Mouse (Mus musculus) brain, adult 2 months (tissue): ENCODE data around the gene Myo10.

ENCODE experiments used
- DNase-seq: peaks from one replicate; pipeline ENCODE4 v3.0.0; 2011; ENCODE audit warnings: low read depth, low spot score

The Myo10 gene

GRCm38 (mm10) chr15:25797888-25798287 lies 175.6 kb downstream of the Myo10 start:
- DNase-seq, result no peak

- no peak for DNase-seq
Measured at GRCm38 (mm10) chr15:25801726-25802125, 179.4 kb downstream of the Myo10 start.

GRCm38 (mm10) chr15:25802194-25802593 lies 179.9 kb downstream of the Myo10 start:
- peak; percentile 65 for DNase-seq

- DNase-seq, result no peak
Measured at GRCm38 (mm10) chr15:25803111-25803510, 180.8 kb downstream of the Myo10 start.

- peak; percentile 84 for DNase-seq
Measured at GRCm38 (mm10) chr15:25805336-25806110, 183.2 kb downstream of the Myo10 start.

- no peak for DNase-seq
Measured at GRCm38 (mm10) chr15:25806363-25806762, 184.0 kb downstream of the Myo10 start.

GRCm38 (mm10) chr15:25806878-25807277 lies 184.6 kb downstream of the Myo10 start:
- no peak for DNase-seq

GRCm38 (mm10) chr15:25808677-25809460 lies 186.5 kb downstream of the Myo10 start:
- DNase-seq, result no peak

- no peak for DNase-seq
Measured at GRCm38 (mm10) chr15:25809669-25810068, 187.3 kb downstream of the Myo10 start.

- DNase-seq, result peak; percentile 42
Measured at GRCm38 (mm10) chr15:25811834-25812250, 189.5 kb downstream of the Myo10 start.

- no peak for DNase-seq
Measured at GRCm38 (mm10) chr15:25812479-25812878, 190.2 kb downstream of the Myo10 start.

- DNase-seq, result no peak
Measured at GRCm38 (mm10) chr15:25814535-25814934, 192.2 kb downstream of the Myo10 start.

- no peak for DNase-seq
Measured at GRCm38 (mm10) chr15:25817191-25817590, 194.9 kb downstream of the Myo10 start.

- DNase-seq, result no peak
Measured at GRCm38 (mm10) chr15:25821981-25822380, 199.7 kb downstream of the Myo10 start.

GRCm38 (mm10) chr15:25822656-25823055 lies 200.3 kb downstream of the Myo10 start:
- DNase-seq, result no peak

- peak; percentile 74 for DNase-seq
Measured at GRCm38 (mm10) chr15:25826531-25826961, 204.2 kb downstream of the Myo10 start.

- peak; percentile 41 for DNase-seq
Measured at GRCm38 (mm10) chr15:25828464-25828863, 206.1 kb downstream of the Myo10 start.

GRCm38 (mm10) chr15:25830426-25830825 lies 208.1 kb downstream of the Myo10 start:
- DNase-seq, result no peak

- DNase-seq, result no peak
Measured at GRCm38 (mm10) chr15:25834282-25834681, 212.0 kb downstream of the Myo10 start.

- no peak for DNase-seq
Measured at GRCm38 (mm10) chr15:25834920-25835674, 212.8 kb downstream of the Myo10 start.

GRCm38 (mm10) chr15:25842462-25843085 lies 220.2 kb downstream of the Myo10 start:
- no peak for DNase-seq
